Mouse (Mus musculus) G1E (cell line): ENCODE measurements around the gene Mef2a. TPM values are rescaled to one million over a fixed set of nuclear protein-coding genes. Genes with fewer than 3 reads are reported as not detected.

Experiments used
- ATAC-seq: 2 replicates; pipeline ENCODE4 v1.8.0; 2016; ENCODE audit warnings: mild to moderate bottlenecking; ENCODE audit not compliant: insufficient number of reproducible peaks, poor library complexity, low FRiP score, severe bottlenecking; ENCODE audit errors: extremely low read depth
- DNase-seq: peaks from one replicate; pipeline ENCODE4 v3.0.0; 2012; ENCODE audit warnings: low spot score
- H3K27me3 ChIP-seq: 2 replicates; pipeline ENCODE4 v1.6.1; 2012; ENCODE audit warnings: mild to moderate bottlenecking, low read length, inconsistent platforms; ENCODE audit not compliant: insufficient read depth
- H3K36me3 ChIP-seq: replicated peaks from 2 replicates; pipeline ENCODE3; 2012; ENCODE audit warnings: mild to moderate bottlenecking, inconsistent platforms
- H3K4me1 ChIP-seq: 2 replicates; pipeline ENCODE4 v1.6.1; 2012; ENCODE audit warnings: low read depth, low read length, inconsistent platforms, mixed read lengths; ENCODE audit not compliant: insufficient read depth
- H3K4me3 ChIP-seq: 2 replicates; pipeline ENCODE4 v1.5.1; 2012; ENCODE audit warnings: low read depth, mild to moderate bottlenecking, inconsistent platforms, low read length, moderate library complexity, mixed read lengths
- H3K9me3 ChIP-seq: replicated peaks from 2 replicates; pipeline ENCODE4 v1.6.1; 2012; ENCODE audit warnings: inconsistent platforms
- CTCF ChIP-seq: IDR thresholded peaks from 2 replicates; pipeline ENCODE4 v1.5.1; 2012; ENCODE audit warnings: low read depth, low read length, inconsistent platforms, mixed read lengths
- GATA1 ChIP-seq: IDR thresholded peaks from 2 replicates; pipeline ENCODE4 v1.6.1; 2012; ENCODE audit warnings: borderline replicate concordance, low read length, inconsistent platforms, mixed read lengths
- GATA2 ChIP-seq: IDR thresholded peaks from 2 replicates; pipeline ENCODE4 v1.6.1; 2012; ENCODE audit warnings: low read depth, low read length, inconsistent platforms, borderline replicate concordance
- POLR2AphosphoS5 ChIP-seq: IDR thresholded peaks from 2 replicates; pipeline ENCODE4 v1.6.1; 2012; ENCODE audit warnings: low read depth, low read length, inconsistent platforms; ENCODE audit not compliant: insufficient replicate concordance
- TAL1 ChIP-seq: conservative IDR thresholded peaks from 2 replicates; pipeline ENCODE4 v1.6.1; 2012; ENCODE audit warnings: low read depth, low read length, inconsistent platforms, mixed read lengths
- polyA plus RNA-seq: library from polyadenylated mRNA; stranded (reverse); fragments of >175 nt; gene quantifications from 2 replicates; pipeline ENCODE4 v1.2.3, GENCODE M21; 2012
- total RNA-seq, 2 experiments: library from RNA; stranded (forward) in 1 of 2; stranded (reverse) in 1 of 2; fragments of 200-1000 nt in 1 of 2; fragments of >200 nt in 1 of 2; fragmentation: Nextera tagmentation in 1 of 2; gene quantifications; 2 replicates each; pipeline ENCODE4 v1.2.3; 2014 to 2017

Gene Mef2a
- total RNA-seq (2014; fragmentation: Nextera tagmentation) (53.3 and 64.8 TPM in 2 replicates), total RNA-seq (2017) (20.1 and 24.4 TPM in 2 replicates), polyA plus RNA-seq (3.6 and 3.8 TPM in 2 replicates)

- peak within 1 kb of the TSS; percentile 83 for H3K4me3 ChIP-seq
- DNase-seq = peak; percentile 94
- no peaks in the 10 kb centered on the region for H3K36me3 ChIP-seq
- H3K27me3 ChIP-seq = peaks cover 25% of the 10 kb centered on the region
- ATAC-seq = peak; percentile 55
- H3K9me3 ChIP-seq = no peaks in the 10 kb centered on the region
- peaks cover 23% of the 10 kb centered on the region for H3K4me1 ChIP-seq
- TF ChIP-seq GATA1 (no peak), CTCF (no peak), POLR2AphosphoS5 (no peak), TAL1 (no peak), GATA2 (no peak)
Observed at GRCm38 (mm10) chr7:67372729-67373583, at the start of gene Mef2a. Mef2a (minus strand) TSS chr7:67372858.

DNA sequence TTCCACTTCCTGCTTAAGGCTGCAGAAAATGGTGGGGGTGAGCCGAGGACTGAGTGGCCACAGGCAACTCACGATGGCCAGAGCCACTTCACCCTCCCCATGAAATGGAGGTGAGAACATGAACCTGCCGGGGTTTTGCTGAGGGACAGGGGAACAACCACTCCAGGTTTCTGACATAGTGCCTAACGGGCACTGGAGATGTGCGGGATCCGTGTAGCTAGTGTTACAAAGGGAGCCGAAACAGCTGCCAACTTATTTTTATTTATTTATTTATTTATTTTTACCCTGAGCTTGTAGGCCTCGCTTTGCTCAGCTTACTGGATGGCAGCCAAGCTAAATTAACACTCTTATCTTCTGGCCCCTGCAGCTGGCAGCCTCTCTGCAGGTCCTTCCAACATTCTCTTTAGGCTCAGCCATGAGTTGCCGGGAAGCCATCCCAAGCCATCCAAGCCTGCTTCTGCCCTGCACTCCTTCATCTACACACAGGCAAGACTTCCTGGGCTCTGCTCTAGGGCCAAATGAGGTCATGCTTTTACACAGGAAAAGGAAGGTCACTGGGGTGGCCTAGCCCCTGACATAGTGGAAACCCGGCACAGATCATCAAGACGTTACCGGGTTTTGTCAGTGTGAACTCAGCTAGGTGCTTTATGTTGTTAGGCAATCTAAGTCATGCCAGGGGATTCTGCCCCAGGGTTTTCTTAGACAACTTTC, 49.0 kb upstream of the Mef2a start:
- no peak overlapping the region for H3K4me3 ChIP-seq
- ATAC-seq = no peak
- no peaks in the 10 kb centered on the region for H3K9me3 ChIP-seq
- H3K27me3 ChIP-seq = peaks cover 4% of the 10 kb centered on the region
- H3K4me1 ChIP-seq = no peaks in the 10 kb centered on the region
- no peaks in the 10 kb centered on the region for H3K36me3 ChIP-seq
- TF ChIP-seq GATA2 (no peak), CTCF (no peak), GATA1 (no peak), TAL1 (no peak), POLR2AphosphoS5 (no peak)
- no peak for DNase-seq

GRCm38 (mm10) chr7:67421088-67421475, 48.4 kb upstream of the Mef2a start:
- Histone ChIP-seq H3K9me3 (no peaks in the 10 kb centered on the region), H3K4me3 (no peak overlapping the region), H3K36me3 (no peaks in the 10 kb centered on the region), H3K4me1 (no peaks in the 10 kb centered on the region), H3K27me3 (peaks cover 4% of the 10 kb centered on the region)
- no peak for DNase-seq
- no peak for ATAC-seq
- TF ChIP-seq GATA1 = no peak
- TF ChIP-seq CTCF = no peak
- no peak for TF ChIP-seq GATA2
- TF ChIP-seq TAL1 = no peak
- no peak for TF ChIP-seq POLR2AphosphoS5

DNA sequence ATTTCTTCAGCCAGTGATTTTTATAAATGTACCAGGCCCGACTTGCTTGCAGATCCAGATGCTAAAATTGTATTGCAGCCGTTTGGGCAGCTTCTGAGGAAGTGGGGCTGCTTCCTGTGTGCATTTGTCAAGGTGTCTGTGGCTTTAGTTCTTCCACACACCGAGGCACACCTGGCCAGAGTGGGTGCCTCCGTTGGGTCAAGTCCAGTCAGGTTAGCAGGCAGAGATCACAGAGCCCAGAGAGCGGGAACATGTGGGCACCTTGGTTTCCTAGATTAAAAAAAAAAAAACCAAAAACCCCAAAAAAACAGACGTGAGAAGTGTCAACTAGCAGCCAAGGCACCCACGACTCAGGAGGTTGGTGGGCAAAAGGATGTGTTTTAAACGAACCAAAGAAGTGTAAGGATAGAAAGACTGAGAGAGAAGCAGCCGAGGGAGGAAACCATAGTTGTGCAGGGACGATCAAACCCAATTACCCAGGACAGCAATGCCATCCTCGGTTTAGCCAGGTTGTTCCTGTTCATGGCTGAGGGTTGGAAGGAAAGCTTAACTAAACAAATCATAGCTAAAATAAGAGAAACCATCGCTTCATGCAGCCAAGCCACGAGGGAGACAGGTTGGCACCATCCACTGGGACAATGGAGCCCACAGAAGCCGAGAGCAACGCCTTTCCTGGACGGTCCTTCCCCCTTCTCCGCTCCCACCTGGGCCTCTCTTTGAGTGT, 47.1 kb upstream of the Mef2a start:
- DNase-seq (no peak), ATAC-seq (no peak)
- TF ChIP-seq CTCF (no peak), GATA1 (no peak)
- Histone ChIP-seq H3K4me3 (no peak overlapping the region), H3K36me3 (no peaks in the 10 kb centered on the region), H3K27me3 (peaks cover 4% of the 10 kb centered on the region), H3K4me1 (no peaks in the 10 kb centered on the region), H3K9me3 (no peaks in the 10 kb centered on the region)

DNA sequence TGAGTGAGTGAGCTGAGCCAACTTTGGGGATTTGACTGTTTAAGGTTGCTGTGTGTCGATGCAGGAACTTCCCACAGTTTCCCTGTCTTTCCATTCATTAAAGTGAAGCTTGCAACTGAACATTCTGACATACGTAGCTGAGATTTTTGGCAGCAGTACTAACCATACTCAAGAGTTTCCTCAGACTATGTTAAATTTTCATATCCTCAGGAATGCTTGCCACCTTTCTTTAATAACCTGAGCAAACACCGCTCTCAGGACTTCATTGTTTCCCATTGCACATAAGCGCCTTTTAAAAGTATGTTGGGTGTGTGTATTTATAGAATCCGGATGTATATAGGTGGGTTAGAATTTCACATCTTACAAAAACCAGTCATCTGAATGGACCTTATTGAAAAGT, 45.5 kb upstream of the Mef2a start:
- no peaks in the 10 kb centered on the region for H3K9me3 ChIP-seq
- H3K4me1 ChIP-seq = no peaks in the 10 kb centered on the region
- peaks cover 4% of the 10 kb centered on the region; the same call in 1 of the 2 replicates for H3K27me3 ChIP-seq
- DNase-seq (no peak), ATAC-seq (no peak)
- TF ChIP-seq POLR2AphosphoS5 (no peak), CTCF (no peak), GATA2 (no peak), GATA1 (no peak)
- H3K36me3 ChIP-seq = no peaks in the 10 kb centered on the region
- H3K4me3 ChIP-seq = no peak overlapping the region

DNA sequence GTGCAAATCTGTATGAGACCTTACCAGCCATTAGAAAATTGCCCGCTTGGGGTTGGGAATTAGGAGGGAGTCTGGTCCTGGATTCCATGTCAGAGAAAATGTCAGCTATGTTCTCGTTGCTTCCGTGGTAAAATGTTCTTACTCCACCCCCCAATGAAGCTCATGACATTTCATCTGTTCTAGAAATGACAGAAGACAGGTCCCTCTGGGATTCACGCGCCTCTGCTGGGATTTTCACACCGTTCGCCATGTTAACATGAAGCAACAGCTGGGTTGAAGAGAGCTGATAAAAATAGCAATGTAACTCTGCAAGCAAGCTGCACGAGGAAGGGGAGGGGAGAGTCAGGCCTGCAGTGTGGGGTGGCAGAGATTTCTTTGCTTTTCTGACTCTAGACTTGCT, 42.1 kb upstream of the Mef2a start:
- Histone ChIP-seq H3K9me3 (no peaks in the 10 kb centered on the region), H3K36me3 (no peaks in the 10 kb centered on the region), H3K4me3 (no peak overlapping the region), H3K27me3 (peaks cover 2% of the 10 kb centered on the region; the same call in 1 of the 2 replicates), H3K4me1 (no peaks in the 10 kb centered on the region)
- TF ChIP-seq TAL1 = no peak
- no peak for TF ChIP-seq GATA2
- no peak for TF ChIP-seq POLR2AphosphoS5
- no peak for TF ChIP-seq GATA1
- TF ChIP-seq CTCF = no peak
- ATAC-seq (no peak), DNase-seq (no peak)
